Mouse (Mus musculus) Patski (cell line): ENCODE measurements around the gene Gpr82. TPM values are rescaled to one million over a fixed set of nuclear protein-coding genes. Genes with fewer than 3 reads are reported as not detected.

Experiments
- ATAC-seq: fragments of 100-300 bp; one replicate; pipeline ENCODE4 v1.8.0; 2021
- CTCF ChIA-PET: fragments of 350-600 bp; sonication (Branson Sonifier 250); formaldehyde crosslinking; loops from one replicate; lab custom pipeline; 2022; ENCODE audit warnings: inconsistent platforms; lab: Charles Lee
- POLR2A ChIA-PET: fragments of 350-600 bp; sonication (Branson Sonifier 250); formaldehyde crosslinking; loops from one replicate; lab custom pipeline; 2022; ENCODE audit warnings: antibody characterized with exemption, inconsistent platforms; lab: Charles Lee
- DNase-seq: peaks from one replicate; pipeline ENCODE4 v3.0.0-alpha.2; 2011; ENCODE audit warnings: low read depth, low spot score
- H3K27me3 ChIP-seq: fragments of 371-371 bp; one replicate; pipeline ENCODE4 v1.5.1; 2021
- CTCF ChIP-seq: fragments of 100-300 bp; IDR thresholded peaks from one replicate; pipeline ENCODE4 v1.5.1; 2021
- in situ Hi-C: fragments of 300-500 bp; cut with MboI; formaldehyde crosslinking; loops from 3 replicates; pipeline ENCODE4 v1.11.1; 2018; ENCODE audit warnings: low pct_unique_long_range_greater_than_20kb, mixed read lengths
- polyA plus RNA-seq: library from polyadenylated mRNA; unstranded; gene quantifications from one replicate; pipeline ENCODE4 v1.2.3, GENCODE M21; 2021

Gene Gpr82
- not detected for polyA plus RNA-seq

GRCm38 (mm10) chrX:13661063-13661462 lies at the start of gene Gpr82:
Gene Gpr82 (plus strand): TSS chrX:13661363.
- DNase-seq: no peak
- no peak for ATAC-seq
- peaks cover 50% of the 10 kb centered on the region for H3K27me3 ChIP-seq

GRCm38 (mm10) chrX:13612115-13612514 lies 49.0 kb upstream of the Gpr82 start:
- CTCF ChIA-PET: no interaction called here
- ATAC-seq (no peak), DNase-seq (no peak)
- in situ Hi-C loops: loop anchor here (5.0 kb wide), 1 partner anchor 50 kb away; no protein-coding TSS in a partner anchor
- peaks cover 39% of the 10 kb centered on the region for H3K27me3 ChIP-seq
- TF ChIP-seq CTCF: no peak
- POLR2A ChIA-PET: no interaction called here

More at GRCm38 (mm10) chrX:13661063-13661462, at the start of gene Gpr82:
- CTCF ChIA-PET: interaction anchor here (1.1 kb wide), 1 partner anchor 11 kb away, joined by 3 read pairs; no protein-coding TSS in a partner anchor
- no peak for TF ChIP-seq CTCF
- POLR2A ChIA-PET: no interaction called here
- in situ Hi-C loops: no loop called here

GRCm38 (mm10) chrX:13616726-13617125 lies 44.4 kb upstream of the Gpr82 start:
- peaks cover 40% of the 10 kb centered on the region for H3K27me3 ChIP-seq
- in situ Hi-C loops: no loop called here
- ChIA-PET CTCF (interaction anchor here (1.2 to 1.3 kb wide), 2 partner anchors 9 to 40 kb away, joined by 3 read pairs; no protein-coding TSS in a partner anchor), POLR2A (no interaction called here)
- TF ChIP-seq CTCF: no peak
- no peak for ATAC-seq
- DNase-seq: no peak

- POLR2A ChIA-PET: no interaction called here
- DNase-seq: no peak
- no peak for TF ChIP-seq CTCF
- in situ Hi-C loops: no loop called here
- ATAC-seq: no peak
- H3K27me3 ChIP-seq: peaks cover 36% of the 10 kb centered on the region
- CTCF ChIA-PET: interaction anchor here (1.3 kb wide), 1 partner anchor 8 kb away, joined by 3 read pairs; no protein-coding TSS in a partner anchor
Observed at GRCm38 (mm10) chrX:13617294-13617693, 43.9 kb upstream of the Gpr82 start.

GRCm38 (mm10) chrX:13618476-13618875 lies 42.7 kb upstream of the Gpr82 start:
- CTCF ChIA-PET: no interaction called here
- POLR2A ChIA-PET: interaction anchor here (0.7 kb wide), 1 partner anchor 125 kb away, joined by 4 read pairs; no protein-coding TSS in a partner anchor
- in situ Hi-C loops: no loop called here
- ATAC-seq (no peak), DNase-seq (no peak)
- TF ChIP-seq CTCF: no peak
- H3K27me3 ChIP-seq: peaks cover 31% of the 10 kb centered on the region

GRCm38 (mm10) chrX:13621473-13621872 lies 39.7 kb upstream of the Gpr82 start:
- peaks cover 40% of the 10 kb centered on the region for H3K27me3 ChIP-seq
- no peak for TF ChIP-seq CTCF
- in situ Hi-C loops: no loop called here
- CTCF ChIA-PET: no interaction called here
- ATAC-seq: no peak
- no peak for DNase-seq
- POLR2A ChIA-PET: no interaction called here

- DNase-seq (no peak), ATAC-seq (no peak)
- in situ Hi-C loops: no loop called here
- CTCF ChIA-PET: no interaction called here
- POLR2A ChIA-PET: no interaction called here
- H3K27me3 ChIP-seq: peaks cover 39% of the 10 kb centered on the region
- no peak for TF ChIP-seq CTCF
Observed at GRCm38 (mm10) chrX:13622654-13623053, 38.5 kb upstream of the Gpr82 start.

- no peak for DNase-seq
- in situ Hi-C loops: loop anchor here (25.0 kb wide), 1 partner anchor 944 kb away; no protein-coding TSS in a partner anchor
- TF ChIP-seq CTCF: no peak
- ChIA-PET POLR2A (no interaction called here), CTCF (no interaction called here)
- ATAC-seq: no peak
- peaks cover 48% of the 10 kb centered on the region for H3K27me3 ChIP-seq
Observed at GRCm38 (mm10) chrX:13631599-13632283, 29.4 kb upstream of the Gpr82 start, which contains the start of gene Gpr34. Gene Gpr34 (plus strand): TSS chrX:13632089.

GRCm38 (mm10) chrX:13636398-13636797 lies 24.8 kb upstream of the Gpr82 start:
- CTCF ChIA-PET: no interaction called here

GRCm38 (mm10) chrX:13638894-13639293 lies 22.3 kb upstream of the Gpr82 start:
- DNase-seq: no peak
- CTCF ChIA-PET: interaction anchor here (1.2 kb wide), 1 partner anchor 14 kb away, joined by 3 read pairs; no protein-coding TSS in a partner anchor
- in situ Hi-C loops: loop anchor here (25.0 kb wide), 1 partner anchor 952 kb away; no protein-coding TSS in a partner anchor
- peaks cover 38% of the 10 kb centered on the region for H3K27me3 ChIP-seq
- no peak for TF ChIP-seq CTCF
- POLR2A ChIA-PET: no interaction called here
- ATAC-seq: no peak

More at GRCm38 (mm10) chrX:13636398-13636797, 24.8 kb upstream of the Gpr82 start:
- DNase-seq (no peak), ATAC-seq (no peak)
- peaks cover 57% of the 10 kb centered on the region for H3K27me3 ChIP-seq
- POLR2A ChIA-PET: no interaction called here
- TF ChIP-seq CTCF: no peak
- in situ Hi-C loops: loop anchor here (25.0 kb wide), 1 partner anchor 949 kb away; no protein-coding TSS in a partner anchor

- peaks cover 20% of the 10 kb centered on the region for H3K27me3 ChIP-seq
- ChIA-PET POLR2A (no interaction called here), CTCF (no interaction called here)
- in situ Hi-C loops: loop anchor here (10.0 kb wide), 1 partner anchor 187 kb away; the partner anchor contains the start of gene Nyx
- ATAC-seq: no peak
- DNase-seq: no peak
- TF ChIP-seq CTCF: no peak
Observed at GRCm38 (mm10) chrX:13651889-13652288, 9.3 kb upstream of the Gpr82 start.
